Mouse (Mus musculus) layer of hippocampus, adult 11-12 months (tissue): ENCODE results near the gene Serpina3a.

Experiments
- DNase-seq: peaks from one replicate; pipeline ENCODE4 v3.0.0; 2022; ENCODE audit warnings: low spot score

Gene Serpina3a

DNA sequence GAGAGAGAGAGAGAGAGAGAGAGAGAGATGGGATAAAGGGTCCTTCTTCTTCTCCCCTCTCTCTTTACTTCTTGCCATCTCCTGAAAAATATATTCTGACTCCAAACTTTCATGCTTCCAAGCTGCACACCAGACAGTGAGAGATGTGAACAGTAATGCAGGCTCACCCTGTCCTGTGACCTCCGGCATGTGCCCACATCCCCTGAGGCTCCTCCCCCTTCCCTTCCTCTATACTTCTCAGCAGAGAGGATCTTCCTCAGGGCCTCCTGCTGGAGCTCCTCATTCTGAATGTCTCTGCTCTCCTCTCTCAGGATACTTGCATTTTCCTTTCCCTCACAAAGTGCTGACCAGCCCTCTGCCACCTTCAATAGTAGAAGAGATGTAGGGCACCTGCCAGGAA, 29.9 kb downstream of the Serpina3a start:
- no peak for DNase-seq

DNA sequence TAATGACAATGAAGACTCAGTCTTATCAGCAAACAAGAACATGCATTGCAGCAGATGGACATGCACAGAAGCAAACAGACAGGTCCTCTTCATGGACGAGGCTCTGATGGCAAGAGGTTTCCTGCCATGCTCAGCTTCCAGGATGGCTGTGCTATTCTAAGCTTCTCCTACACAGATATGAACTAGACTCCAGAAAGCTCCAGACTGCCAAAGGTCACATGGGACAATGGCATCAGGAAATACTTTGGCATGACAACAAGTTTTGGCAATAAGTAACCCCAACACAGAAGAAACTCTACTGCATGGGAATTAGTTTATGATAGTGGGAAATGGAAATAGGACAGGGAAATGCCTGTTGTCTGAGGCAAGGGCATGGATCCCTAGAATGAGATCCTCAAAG, 30.8 kb downstream of the Serpina3a start:
- DNase-seq, result no peak

DNA sequence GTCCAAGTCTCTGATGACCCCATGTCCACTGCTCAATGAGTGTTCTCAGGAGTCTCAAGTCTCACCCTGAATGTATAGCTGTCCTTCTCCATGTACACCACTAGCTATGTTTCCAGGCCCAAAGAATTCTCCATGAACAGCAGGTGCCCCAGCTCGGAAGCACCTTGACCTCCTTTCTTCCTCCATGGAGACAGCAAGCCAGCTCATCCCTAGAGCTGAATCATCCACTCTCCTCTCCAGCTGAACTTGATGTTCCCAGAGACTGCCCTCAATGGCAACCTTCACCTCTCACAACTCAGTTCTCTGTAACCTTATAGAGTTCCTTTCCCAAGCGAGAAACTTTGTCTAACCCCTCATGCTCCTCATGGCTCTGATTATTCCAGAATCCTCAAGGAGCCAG, 33.0 kb downstream of the Serpina3a start:
- no peak for DNase-seq

DNA sequence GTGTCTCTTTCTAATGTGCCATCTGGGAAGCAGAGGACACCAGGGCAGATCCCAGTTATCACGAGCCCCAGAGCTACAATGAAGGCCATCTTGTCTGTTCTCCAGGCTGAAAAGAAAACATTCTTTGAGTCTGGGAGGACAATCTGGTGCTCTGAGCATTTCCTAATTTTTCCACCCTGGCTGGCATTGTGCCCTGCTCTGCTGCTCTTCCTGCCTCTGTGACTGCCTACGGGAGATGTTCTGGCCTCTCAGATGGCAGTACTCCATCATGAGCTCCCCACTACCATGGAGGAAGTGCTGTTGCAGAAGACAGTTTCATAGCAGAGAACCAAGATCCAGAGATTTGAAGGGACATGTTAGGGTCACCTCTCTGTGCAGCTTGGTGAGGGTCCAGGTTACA, 39.5 kb downstream of the Serpina3a start:
- DNase-seq, result peak; percentile 14

DNA sequence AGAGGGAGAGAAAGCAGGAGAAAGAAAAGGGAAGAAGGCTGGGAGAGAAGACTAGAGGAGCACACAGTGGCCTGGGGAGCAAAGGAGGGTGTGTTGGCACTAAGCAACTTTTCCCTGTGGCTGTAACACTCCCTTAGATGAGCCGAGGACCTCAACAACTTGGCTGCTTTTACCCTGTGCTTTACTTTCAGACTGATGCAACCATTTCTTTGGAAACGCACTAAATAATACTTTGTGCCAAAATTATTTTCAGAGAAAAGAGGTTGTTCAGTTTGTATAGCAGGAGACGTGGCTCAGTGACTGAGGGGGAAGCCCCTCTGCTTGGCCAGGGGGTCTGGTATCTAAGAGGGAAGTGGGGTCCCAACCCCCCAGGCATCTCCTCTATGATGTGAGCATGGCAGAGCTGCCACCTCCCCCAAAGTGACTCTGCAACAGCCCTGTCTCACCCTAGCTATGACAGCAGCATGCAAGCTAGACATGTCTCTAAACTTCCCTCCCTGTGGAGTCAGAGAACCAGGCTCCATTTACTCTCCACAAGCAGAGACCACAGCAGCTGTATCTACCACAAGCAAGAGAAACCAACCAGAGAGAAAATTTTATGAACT, 40.6 kb downstream of the Serpina3a start:
- DNase-seq, result no peak

DNA sequence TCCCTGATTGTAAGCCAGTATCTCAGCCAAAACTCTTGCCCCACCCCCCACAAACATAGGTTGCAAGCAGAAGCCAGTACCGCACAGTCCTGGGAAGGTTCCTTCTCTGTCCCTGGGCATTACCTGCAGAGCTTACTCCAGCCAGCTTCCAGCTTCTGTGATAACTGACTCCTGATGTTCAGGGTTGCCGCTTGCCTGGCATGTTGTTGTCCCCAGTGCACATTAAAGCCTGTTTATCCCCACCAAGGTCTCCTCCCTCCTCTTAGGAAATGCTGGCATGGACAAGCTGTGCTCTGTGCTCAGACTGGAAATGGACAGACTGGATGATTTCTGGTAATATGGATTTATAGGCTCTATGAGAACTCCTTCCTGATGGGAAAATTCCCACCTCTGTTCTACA, 41.1 kb downstream of the Serpina3a start, which contains the start of gene Serpina3c:
TSS of gene Serpina3c (minus strand) at position 215 of the 400 bp plus-strand sequence.
- DNase-seq, result no peak
